Comparison of ENCODE assay signal across 18 mouse cellular contexts in genomic region chr14:79753733-79754132, GRCm38 (mm10). TPM values are rescaled to one million over a fixed set of nuclear protein-coding genes. Genes with fewer than 3 reads are reported as not detected.
"Had no signal": no experiment of that assay in that cellular context is flagged by ENCODE, and none has a peak within 500 bp of the region (broad histone marks: within the 10 kb centered on the region; RNA-seq: fewer than 3 reads in every experiment).

No protein-coding gene starts in this region.

- H3K4me3 ChIP-seq: intestine, embryonic 15.5 days; kidney, embryonic 15.5 days; left cerebral cortex, adult 2 months had no signal

- H3K4me1 ChIP-seq: intestine, embryonic 15.5 days; kidney, embryonic 15.5 days had no signal

- H3K9me3 ChIP-seq: intestine, embryonic 15.5 days; kidney, embryonic 15.5 days had no signal

- H3K27ac ChIP-seq: intestine, embryonic 15.5 days; kidney, embryonic 15.5 days; left cerebral cortex, adult 2 months; liver, embryonic 14.5 days; macrophage had no signal

- H3K27me3 ChIP-seq: intestine, embryonic 15.5 days; kidney, embryonic 15.5 days had no signal

- H3K4me2 ChIP-seq: intestine, embryonic 15.5 days; kidney, embryonic 15.5 days; lung, embryonic 14.5 days had no signal

- H3K36me3 ChIP-seq: intestine, embryonic 15.5 days; kidney, embryonic 15.5 days had no signal

- DNase-seq: kidney, adult 11 months; kidney, adult 8-10 months; kidney, postnatal 10 days; kidney, postnatal 36 days; layer of hippocampus, postnatal 36 days; liver, postnatal 0 days; lung, embryonic 14.5 days; thymus, adult 18-20 months; thymus, postnatal 36 days had no signal

- ATAC-seq: intestine, embryonic 15.5 days; liver, postnatal 0 days; lung, postnatal 0 days had no signal

- H3K9ac ChIP-seq: intestine, embryonic 15.5 days; kidney, embryonic 15.5 days; liver, embryonic 14.5 days; liver, postnatal 0 days; lung, embryonic 14.5 days had no signal

RNA-seq across cellular contexts. Expression of gene Pcdh8, which starts 17.4 kb away (rescaled TPM):
- total RNA-seq: liver, adult 2 months; megakaryocyte, adult 5-6 weeks had no signal
- polyA plus RNA-seq: liver, adult 2 months; liver, embryonic 14.5 days; liver, postnatal 0 days; lung, postnatal 0 days; macrophage; spleen, adult 2 months had no signal
